Mouse (Mus musculus): Measurements from ENCODE around the gene Kpna6. TPM values are rescaled to one million over a fixed set of nuclear protein-coding genes. Genes with fewer than 3 reads are reported as not detected.

Kpna6 gene
- total RNA-seq (2023): 10 to 100 TPM; 33.9 to 35.2 TPM

DNA sequence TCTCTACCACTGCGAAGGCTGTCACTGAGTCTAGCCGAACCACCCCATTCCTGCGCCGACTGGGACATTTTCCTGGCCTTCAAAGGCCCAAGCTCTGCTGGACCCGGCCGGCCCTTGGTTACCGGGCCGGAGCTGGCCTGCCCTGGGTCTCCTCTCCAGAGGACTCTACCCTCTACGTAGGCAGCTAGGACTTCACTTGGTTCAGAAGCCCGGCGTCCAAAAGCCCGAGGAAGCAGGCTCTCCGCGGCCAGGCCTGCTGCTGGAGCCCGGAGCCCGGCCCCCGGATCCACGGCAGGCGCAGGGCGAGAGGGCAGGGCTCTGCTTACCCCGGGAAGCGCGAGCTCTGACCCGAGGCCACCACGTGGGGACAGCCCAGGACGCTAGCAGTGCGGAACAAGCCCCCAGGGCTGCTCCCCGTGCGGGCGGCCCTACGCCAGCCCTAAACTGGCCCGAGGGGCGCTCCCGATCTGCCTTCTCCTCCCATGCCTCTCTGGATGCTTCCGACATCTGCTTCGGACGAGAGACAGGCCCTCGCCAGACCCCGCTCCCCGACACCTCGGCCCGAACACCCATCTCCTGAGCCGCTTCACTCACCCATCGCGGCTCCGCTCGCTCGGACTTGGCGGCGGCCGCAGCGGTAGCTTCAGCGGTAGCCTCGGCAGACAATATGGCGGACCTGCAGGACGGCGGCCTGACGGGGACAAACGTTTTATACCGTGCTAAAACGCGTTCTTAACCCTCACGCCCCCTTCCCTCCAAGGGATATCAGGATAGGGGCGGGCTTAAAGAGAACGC lies at the start of gene Kpna6:
Gene Kpna6 (minus strand): TSS at position 685 of the 795 bp plus-strand sequence.

GRCm38 (mm10) chr4:129696158-129696985 lies 23.8 kb upstream of the Kpna6 start, which contains the start of gene Tmem39b:
Tmem39b (minus strand) TSS chr4:129696838.

DNA sequence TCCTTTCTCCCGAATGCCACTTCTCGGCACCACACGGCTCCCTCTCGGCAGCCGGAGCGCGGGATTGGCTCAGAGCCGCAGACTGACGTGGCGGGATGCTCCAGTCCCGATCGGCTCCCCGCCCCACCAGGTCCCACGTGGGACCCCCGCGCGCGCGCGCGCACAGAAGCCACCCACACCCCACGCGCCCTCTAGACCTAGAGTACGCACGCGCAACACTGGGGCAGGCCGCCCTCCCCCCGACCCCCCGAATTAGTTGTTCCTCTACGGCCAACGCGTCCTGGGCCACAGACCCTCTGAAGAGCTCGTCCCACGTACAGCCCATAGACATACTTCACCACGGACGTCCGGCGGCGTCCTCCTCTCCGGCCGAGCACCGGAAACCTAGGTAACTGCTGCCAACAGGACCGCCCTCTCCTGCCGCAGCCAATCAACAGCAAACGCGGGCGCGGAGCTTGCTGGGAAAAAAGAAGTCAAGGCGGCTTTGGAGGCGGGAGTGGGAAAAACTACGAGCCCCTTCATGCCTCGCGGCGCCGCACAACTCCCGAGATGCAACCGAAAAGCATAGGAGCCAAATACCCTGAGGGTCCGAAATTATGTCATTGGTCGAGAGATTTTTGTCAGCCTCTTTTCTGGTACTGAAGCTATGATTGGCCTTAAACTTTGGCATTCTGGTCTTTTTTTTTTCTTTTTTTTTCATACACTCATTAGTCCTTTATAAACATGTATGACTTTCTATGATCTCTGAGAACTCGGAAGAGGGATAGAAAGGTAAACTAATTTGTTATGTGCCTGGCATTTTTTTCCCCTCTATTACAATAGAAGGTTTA lies 31.7 kb downstream of the Kpna6 start, which contains the start of gene Txlna:
Gene Txlna (minus strand): TSS at position 428 of the 830 bp plus-strand sequence.

DNA sequence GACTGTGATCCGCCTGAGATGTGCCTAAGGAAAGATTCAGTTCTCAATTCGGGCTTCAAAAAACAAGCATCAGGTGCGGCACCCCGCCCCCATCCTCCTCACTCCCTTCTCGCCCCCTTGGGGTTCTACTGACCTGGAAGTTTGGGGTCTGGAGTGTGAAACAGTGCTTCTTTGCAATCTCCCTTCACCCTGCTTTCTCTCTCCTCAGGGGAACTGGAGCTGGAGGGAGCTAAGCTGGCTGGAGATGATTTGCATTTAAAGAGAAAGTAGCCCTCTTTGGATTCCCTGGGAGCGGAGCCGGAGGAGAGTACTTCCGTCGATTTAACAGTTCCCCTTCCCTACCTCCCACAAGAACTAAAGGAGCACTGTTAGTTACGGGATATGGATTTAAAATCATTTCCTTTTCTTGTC lies 48.9 kb downstream of the Kpna6 start, which contains the start of gene Ccdc28b:
Gene Ccdc28b (minus strand): TSS at position 267 of the 411 bp plus-strand sequence.

DNA sequence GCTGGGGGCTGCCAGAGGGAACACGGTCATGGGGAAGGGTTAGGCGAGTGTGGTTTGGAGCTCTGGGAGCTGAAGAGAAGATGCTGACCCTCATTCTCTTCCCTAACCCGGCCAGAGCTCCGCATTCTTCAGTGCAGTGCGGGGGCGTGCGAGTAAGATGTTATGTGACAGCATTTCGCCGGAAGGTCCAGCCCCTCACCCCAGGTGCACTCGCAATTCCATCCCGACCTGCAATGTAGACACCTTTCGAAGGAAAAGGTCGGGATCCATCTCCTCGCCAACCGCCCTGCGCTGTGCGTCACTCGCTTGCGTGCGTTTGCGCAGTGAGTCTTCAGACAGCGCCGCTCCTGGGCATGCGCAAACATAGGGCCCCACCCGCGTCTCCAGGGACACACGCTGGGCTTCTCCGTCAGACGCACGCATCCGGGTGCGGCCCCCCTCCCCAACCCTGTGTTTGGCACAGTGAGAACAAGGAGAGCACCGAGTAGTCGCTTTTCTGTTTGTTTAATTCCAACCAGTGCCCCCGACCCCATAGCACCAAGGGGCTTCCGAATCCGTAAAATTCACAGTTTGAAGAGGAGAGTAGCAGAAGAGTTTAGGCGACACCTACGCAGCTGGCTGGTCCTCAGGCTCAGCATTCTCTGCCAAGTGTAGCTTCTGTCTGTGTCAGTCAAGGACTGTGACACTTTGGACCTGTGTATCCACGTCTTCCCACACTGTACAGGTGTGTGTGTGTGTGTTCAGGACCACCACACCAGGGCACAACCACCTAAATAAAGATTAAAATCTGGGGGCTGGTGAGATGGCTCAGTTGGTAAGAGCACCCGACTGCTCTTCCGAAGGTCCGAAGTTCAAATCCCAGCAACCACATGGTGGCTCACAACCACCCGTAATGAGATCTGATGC lies 53.5 kb downstream of the Kpna6 start, which contains the start of gene Iqcc:
Gene Iqcc (minus strand): TSS at position 314 of the 906 bp plus-strand sequence.

DNA sequence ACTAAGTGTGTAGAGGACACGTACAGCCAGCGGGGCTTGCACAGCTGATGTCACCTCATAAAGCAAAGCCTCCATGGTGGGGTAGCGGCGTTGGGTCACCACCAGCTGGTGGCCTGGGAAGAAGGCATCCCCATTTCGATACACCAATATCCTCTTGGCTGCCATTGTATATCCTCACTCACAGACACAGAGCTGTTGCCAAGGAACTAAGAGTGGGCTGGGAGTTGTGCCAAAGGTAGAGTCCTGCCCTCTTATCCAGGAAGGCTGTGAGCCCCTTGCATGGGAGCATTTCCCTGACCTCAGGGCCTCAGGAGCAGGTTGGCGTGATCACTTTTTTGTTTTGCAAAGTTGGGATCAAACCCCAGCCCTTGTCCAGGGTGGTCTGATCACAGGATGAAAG lies 58.5 kb downstream of the Kpna6 start, which contains the start of gene Dcdc2b:
Gene Dcdc2b (minus strand): TSS at position 165 of the 400 bp plus-strand sequence.

GRCm38 (mm10) chr4:129600233-129601158 lies 72.1 kb downstream of the Kpna6 start, which contains the start of the genes Eif3i and Tmem234:
Eif3i (minus strand) TSS chr4:129600648.
Tmem234 (plus strand) TSS chr4:129600668.

Other genes with a start within 250 kb of the Kpna6 start
- not detected for gene Zbtb8b, start 231.9 kb downstream of the Kpna6 start, total RNA-seq (2023)
- gene Bsdc1, start 211.2 kb downstream of the Kpna6 start, total RNA-seq (2023): 100 to 1,000 TPM in 1 of 2 experiments, 10 to 100 TPM in 1; 92.2 to 105 TPM
- gene Tssk3, start 181.7 kb downstream of the Kpna6 start, total RNA-seq (2023): not detected
- gene Fam229a, start 181.6 kb downstream of the Kpna6 start, total RNA-seq (2023): 1 to 10 TPM in 1 of 2 experiments, not detected in 1; 1.0 TPM
- 10 to 100 TPM; 64.6 to 74.8 TPM for gene Marcksl1, start 159.2 kb downstream of the Kpna6 start, total RNA-seq (2023)
- gene Hdac1, start 130.1 kb downstream of the Kpna6 start, total RNA-seq (2023): 10 to 100 TPM; 61.0 to 61.9 TPM
- gene Lck, start 99.1 kb downstream of the Kpna6 start, total RNA-seq (2023): 1 to 10 TPM; 2.2 to 2.5 TPM
- not detected for gene Fam167b, start 94.2 kb downstream of the Kpna6 start, total RNA-seq (2023)
- gene Eif3i, start 72.1 kb downstream of the Kpna6 start, total RNA-seq (2023): 100 to 1,000 TPM; 108 TPM
- gene Tmem234, start 72.1 kb downstream of the Kpna6 start, total RNA-seq (2023): 100 to 1,000 TPM; 109 to 116 TPM
- gene Dcdc2b, start 58.5 kb downstream of the Kpna6 start, total RNA-seq (2023): 1 to 10 TPM in 1 of 2 experiments, not detected in 1; 1.9 TPM
- gene Iqcc, start 53.7 kb downstream of the Kpna6 start, total RNA-seq (2023): 1 to 10 TPM; 8.2 to 8.8 TPM
- gene Ccdc28b, start 48.8 kb downstream of the Kpna6 start, total RNA-seq (2023): 10 to 100 TPM; 50.2 to 66.5 TPM
- gene Txlna, start 31.7 kb downstream of the Kpna6 start, total RNA-seq (2023): 10 to 100 TPM; 52.9 to 65.8 TPM
- gene Tmem39b, start 24.1 kb upstream of the Kpna6 start, total RNA-seq (2023): 10 to 100 TPM; 11.5 to 18.2 TPM
- gene Khdrbs1, start 69.5 kb upstream of the Kpna6 start, total RNA-seq (2023): 10 to 100 TPM; 94.5 to 97.5 TPM
- gene Ptp4a2, start 138.5 kb upstream of the Kpna6 start, total RNA-seq (2023): 100 to 1,000 TPM; 332 to 393 TPM

All from monocyte, adult 59 days (primary cell).